Mouse (Mus musculus): Measurements from ENCODE around the gene Akt1.

The Akt1 gene

GRCm38 (mm10) chr12:112693185-112694126 lies 18.8 kb upstream of the Akt1 start:
- DNase-seq (ENCODE audit: inconsistent ontology term): peak; percentile 97

GRCm38 (mm10) chr12:112688458-112688857 lies 13.8 kb upstream of the Akt1 start:
- no peak for DNase-seq (ENCODE audit: inconsistent ontology term)

GRCm38 (mm10) chr12:112683351-112683750 lies 8.7 kb upstream of the Akt1 start:
- DNase-seq (ENCODE audit: inconsistent ontology term): no peak

DNA sequence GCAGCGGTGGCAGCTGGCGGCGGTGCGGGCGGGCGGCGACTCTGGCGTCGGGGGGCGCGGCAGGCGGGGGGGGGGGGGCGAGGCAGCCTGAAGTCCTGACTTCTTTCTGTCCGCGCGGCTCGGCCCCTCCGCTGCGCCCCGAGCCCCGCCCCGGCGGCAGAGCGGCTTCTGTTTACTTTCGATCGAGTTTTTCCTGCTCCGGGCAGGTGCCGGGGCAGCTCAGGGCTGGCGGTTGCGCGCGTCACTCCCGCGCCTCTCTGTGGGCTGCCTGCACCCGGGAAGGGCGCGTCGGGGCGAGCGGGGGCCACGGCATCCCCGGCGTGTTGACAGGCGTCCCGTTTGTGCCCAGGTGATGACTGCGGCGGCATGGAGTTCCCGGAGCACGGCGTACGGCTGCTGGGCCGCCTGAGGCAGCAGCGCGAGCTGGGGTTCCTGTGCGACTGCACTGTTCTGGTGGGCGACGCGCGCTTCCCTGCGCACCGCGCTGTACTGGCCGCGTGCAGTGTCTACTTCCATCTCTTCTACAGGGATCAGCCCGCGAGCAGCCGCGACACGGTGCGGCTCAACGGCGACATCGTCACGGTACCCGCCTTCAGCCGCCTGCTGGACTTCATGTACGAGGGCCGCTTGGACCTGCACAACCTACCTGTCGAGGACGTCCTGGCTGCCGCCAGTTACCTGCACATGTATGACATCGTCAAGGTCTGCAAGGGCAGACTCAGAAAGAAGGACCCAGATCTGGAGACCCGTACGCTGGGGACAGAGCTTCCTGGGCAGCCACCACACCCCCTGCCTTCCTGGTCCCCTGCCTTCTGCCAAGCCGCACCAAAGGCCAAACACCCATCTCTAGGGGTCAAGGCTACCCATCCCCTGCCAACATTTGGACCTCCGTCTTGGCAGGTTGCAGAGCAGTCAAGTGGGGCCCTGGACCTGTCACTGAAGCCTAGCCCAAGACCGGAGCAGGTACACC lies 4.6 kb upstream of the Akt1 start:
- no peak for DNase-seq (ENCODE audit: inconsistent ontology term)

GRCm38 (mm10) chr12:112678555-112679026 lies 3.9 kb upstream of the Akt1 start, which contains the start of gene Zbtb42:
Gene Zbtb42 (plus strand): TSS chr12:112678828.
- DNase-seq (ENCODE audit: inconsistent ontology term): peak; percentile 84

DNA sequence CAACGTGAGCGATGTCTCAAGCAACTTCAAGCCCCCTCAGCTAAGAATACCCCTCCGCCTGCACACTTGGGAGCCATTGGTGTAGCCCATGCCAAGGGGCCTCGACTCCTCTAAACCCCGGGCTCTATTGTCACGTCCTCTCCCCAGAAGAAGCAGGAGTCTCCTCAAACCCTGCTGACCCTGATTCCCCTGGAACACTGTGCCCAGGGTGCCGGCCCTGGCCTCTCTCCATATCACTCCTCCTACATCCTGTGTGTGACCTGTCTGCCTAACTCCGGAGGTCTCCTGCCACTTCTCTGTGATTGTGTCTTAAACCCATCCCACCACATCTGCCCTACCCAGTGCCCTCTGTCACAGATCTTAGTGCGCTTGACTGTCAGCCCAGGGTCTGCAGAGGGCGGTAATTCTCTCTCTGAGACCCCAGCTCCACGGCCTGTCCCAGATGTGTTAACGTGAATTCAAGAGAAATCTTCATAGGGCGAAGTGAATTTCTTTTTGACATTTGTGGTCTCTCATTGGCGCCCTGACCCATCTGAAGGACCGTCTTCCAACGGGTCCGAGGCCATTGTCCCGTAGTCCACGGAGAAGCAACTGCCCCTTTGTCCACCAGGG lies 3.4 kb upstream of the Akt1 start:
- DNase-seq (ENCODE audit: inconsistent ontology term): no peak

DNA sequence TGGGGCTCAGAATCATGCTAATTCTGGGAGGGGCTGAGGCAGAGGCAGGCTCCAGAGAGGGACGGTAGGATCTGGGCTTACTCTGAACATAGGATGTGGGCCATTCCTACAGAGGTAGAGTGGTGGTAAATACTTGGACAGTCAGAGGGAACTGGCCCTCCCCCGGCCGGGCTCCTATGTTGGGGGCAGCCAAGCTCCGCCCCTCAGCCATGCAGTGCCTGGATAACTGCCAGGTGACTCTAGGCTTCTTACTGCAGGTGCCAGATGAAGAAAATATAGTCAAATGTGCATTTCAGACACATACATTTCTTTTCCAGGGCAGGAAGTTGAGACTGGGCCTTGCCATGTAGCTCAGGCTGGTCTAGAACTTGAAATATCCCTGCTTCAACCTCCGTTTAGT lies 2.4 kb upstream of the Akt1 start:
- DNase-seq (ENCODE audit: inconsistent ontology term): no peak

DNA sequence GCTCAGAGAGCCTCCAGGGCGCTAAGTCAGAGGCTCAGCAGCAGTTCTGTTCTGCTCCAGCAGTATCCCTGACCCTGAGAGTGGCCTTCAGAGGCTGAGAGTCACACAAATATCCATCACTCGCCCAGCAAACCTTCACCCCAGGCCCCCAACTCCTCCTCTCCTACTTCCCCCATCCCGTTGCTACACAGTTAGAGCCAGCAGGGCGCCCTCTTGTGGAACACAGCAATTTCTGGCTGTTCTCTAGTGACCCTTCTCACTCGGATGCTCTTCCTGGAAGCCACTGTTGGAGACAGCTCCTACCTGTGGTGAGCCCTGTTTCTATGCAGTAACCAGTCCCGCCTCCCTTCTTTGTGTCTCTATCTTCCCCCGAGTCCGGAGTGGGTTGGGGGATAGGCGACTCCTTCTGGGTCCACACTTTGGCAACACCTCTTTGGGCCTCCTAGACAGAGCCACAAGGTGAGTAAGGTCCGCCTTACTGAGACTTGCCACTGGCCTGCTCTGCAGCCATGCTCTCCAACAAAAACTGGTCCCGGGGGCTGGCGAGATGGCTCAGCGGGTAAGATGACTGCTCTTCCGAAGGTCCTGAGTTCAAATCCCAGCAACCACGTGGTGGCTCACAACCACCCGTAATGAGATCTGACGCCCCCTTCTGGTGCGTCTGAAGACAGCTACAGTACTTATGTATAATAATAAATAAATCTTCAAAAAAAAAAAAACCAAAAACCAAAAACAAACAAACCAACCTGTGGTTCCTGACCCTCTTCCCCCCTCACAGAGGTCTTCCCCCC lies 756 bp upstream of the Akt1 start:
- DNase-seq (ENCODE audit: inconsistent ontology term): peak; percentile 79

DNA sequence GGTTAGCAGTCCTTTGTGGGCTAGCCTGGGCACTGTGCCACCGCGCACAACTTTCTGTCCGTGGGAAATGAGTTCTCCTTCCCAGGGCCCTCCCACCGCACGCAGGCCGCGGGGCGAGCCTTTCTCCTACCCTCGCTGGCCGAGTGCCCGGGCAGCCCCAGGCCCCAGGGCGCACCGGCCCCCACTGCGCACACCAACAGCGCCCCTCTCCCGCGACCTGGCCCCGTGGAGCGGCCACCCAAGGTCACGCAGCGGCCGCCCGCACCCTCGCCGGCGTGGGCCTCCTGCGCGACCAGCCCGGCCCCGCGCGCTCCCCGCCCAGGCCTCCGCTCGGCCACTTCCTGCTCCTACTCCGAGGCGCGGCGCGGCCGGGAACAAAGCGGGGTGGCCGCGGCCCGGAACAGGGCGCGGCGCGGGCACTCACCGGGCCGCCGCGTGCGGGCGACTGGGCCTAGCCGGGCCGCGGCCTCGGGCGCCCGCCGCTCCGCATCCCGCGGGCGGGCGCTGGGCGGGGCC lies 1.1 kb downstream of the Akt1 start:
- DNase-seq (ENCODE audit: inconsistent ontology term): peak; percentile 62

DNA sequence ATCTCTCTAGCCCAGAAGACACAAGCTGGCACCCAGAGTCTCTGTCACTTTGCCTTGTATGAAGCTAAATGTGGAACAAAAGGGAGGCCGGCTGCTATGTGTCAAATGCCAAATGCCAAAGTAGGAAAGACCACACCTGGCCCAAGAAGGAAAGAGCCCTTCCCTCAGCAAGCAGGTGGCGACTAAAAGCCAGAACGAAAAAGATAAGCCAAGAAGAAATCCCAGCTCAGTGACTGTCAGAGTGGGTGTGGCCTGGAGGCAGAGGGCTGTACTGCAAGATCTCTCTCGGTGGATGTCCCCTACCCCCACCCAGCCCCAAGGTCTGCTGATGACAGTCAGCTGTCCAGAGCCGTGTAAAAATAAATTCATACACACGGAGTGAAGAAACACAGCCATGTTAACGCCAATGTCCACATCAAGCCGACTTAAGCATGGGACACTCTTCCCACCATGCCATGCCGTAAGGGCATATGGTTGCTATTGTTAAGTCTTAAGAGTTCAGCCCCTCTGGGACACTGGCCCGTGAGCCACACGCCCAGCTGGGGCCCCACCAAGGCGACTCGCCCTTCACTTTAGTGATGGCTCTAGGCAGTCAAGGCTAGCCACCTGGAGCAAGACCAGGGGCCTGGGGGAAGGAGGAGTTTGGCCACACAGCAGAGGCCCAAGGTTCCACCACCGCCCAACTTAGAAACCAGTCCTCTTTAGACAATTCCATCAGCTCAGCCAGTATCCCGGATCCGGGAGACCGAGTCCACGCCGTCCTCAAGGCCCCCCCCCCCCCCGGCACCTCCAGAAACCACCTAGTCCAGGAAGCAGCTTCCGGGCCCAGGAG lies 1.7 kb downstream of the Akt1 start:
- DNase-seq (ENCODE audit: inconsistent ontology term): peak; percentile 52

- no peak for DNase-seq (ENCODE audit: inconsistent ontology term)
Measured at GRCm38 (mm10) chr12:112671891-112672290, 2.8 kb downstream of the Akt1 start.

DNA sequence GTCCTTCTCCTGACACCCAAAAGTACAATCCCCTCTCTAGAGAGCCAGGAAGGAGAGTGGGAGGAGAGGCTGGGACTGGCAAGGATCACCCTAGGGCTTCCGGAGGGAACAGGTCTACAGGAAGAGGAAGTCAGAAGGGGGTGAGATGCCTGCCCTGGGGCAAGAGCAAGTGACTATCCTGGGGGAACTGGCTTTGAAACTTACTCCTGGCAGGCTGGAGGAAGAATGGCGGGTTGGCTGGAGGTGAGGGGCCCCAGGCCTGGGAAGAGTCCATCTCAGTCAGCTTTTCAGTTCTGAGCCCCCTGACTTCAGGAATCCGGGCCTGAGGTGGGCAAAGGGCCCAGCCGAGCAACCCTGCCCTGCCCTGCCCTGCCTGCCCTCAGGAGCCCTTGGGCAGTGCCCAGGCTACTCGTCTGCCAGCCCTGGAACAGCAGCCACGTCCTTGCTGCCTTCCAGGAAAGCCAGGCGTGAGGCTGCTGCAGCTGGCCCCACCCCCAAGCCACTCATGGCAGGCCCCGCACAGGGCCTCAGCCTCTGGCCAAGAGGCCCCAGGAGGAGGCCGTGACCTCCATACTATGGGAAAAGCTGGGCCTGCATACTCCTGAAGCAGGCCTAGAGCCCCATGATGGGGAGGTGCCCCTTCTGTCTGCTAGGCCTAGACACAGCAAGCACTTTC lies 3.8 kb downstream of the Akt1 start:
- DNase-seq (ENCODE audit: inconsistent ontology term): no peak

- peak; percentile 43 for DNase-seq (ENCODE audit: inconsistent ontology term)
Measured at GRCm38 (mm10) chr12:112667619-112668297, 6.9 kb downstream of the Akt1 start.

DNA sequence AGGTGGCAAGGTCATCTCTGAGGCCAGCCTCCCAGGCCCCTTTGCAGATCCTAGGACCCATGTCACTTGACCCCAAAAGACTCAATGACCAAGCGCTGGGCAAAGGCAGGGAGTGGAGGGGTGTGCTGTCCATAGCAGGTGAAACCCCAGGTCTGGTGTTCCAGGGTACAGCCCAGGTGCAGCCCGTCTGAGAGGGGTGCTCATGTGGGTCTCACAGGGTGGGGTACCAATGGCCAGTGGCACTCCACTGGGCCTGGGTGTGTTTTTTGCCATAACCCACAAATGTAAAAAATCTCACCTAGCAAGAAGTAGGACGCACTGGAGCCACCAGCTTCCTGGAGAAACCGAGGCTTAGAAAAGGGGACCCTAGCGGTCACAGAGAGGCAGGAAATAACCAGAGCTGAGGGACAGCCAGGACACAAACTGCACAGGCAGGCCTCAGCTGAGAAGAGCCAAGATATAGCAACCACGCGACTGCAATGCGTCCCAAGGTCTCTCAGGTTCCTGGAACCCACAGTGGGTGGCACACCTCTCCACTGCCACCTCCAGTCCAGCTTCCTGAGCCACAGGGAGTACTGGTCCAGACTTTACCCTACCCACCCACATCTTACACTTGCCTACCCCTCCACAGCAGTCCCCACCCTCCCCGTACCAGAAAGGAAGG lies 8.7 kb downstream of the Akt1 start:
- no peak for DNase-seq (ENCODE audit: inconsistent ontology term)

DNA sequence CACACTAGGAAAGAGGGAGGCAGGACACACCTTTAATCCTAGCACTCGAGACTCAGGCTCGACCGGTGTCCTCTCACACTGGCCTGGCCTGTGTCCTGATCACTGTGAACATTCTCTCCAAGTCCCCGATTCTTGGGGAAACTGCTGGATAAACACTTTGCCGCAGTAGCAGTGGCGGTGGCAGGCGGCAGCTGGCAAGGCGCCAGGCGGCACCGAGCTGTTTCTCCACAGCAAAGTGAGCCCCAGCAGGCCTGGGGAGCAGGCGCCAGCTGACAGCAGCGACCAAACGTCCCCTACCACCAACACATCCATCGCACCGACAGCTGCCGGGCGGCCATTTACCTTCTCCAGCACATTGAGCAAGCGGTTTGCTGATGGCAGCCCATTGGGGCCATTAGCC lies 9.2 kb downstream of the Akt1 start:
- peak; percentile 75 for DNase-seq (ENCODE audit: inconsistent ontology term)

GRCm38 (mm10) chr12:112664656-112665055 lies 10.0 kb downstream of the Akt1 start:
- no peak for DNase-seq (ENCODE audit: inconsistent ontology term)

- DNase-seq (ENCODE audit: inconsistent ontology term): no peak
Measured at GRCm38 (mm10) chr12:112664124-112664523, 10.6 kb downstream of the Akt1 start.

- DNase-seq (ENCODE audit: inconsistent ontology term): no peak
Measured at GRCm38 (mm10) chr12:112663716-112664115, 11.0 kb downstream of the Akt1 start.

All from Muller cell, postnatal 12 days (primary cell).